Comparison of ENCODE assay signal across 13 mouse cellular contexts in the genomic region with DNA sequence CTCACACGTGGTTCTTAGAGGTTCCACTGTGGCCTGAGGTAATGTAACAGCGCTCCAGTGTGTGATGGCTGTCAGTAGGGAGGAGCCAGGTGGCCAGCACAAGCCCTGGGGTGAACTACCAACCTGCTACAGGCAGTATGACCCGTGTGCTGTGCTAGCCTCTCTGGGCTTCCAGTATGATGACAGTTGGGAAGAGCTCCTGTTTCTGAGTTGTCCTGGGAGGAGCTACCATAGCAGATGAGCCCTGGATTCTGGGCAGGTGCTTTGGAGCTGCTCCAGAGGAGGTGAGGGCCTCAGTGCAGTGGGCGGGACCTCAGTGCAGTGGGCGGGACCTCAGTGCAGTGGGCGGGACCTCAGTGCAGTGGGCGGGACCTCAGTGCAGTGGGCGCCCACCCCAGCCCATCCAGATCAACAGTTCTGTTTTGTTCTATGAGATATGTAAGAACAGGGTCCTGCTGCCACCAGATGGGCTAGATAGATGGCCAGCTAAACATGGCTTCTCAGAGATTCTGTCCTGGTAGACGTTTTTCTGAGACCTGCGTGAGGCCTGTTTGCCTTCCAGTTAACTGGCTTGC. TPM values are rescaled to one million over a fixed set of nuclear protein-coding genes. Genes with fewer than 3 reads are reported as not detected.
DNase-seq lines count a peak whose midpoint lies in the region; ATAC-seq lines count a peak whose summit lies in the region.
"Had no signal": no experiment of that assay in that cellular context is flagged by ENCODE, and none has a peak within 500 bp of the region (broad histone marks: within the 10 kb centered on the region; RNA-seq: fewer than 3 reads in every experiment).

No protein-coding gene starts in this region.

- no peak for ATAC-seq in heart, embryonic 14.5 days (ENCODE audit: insufficient number of reproducible peaks, insufficient read depth, low FRiP score, low read depth)
- ATAC-seq in lung, embryonic 16.5 days (ENCODE audit: low read depth) = no peak
- ATAC-seq in stomach, embryonic 16.5 days (ENCODE audit: insufficient read depth, low FRiP score) = peak; percentile 8; the same call in 1 of the 2 replicates
- ATAC-seq: forebrain, postnatal 0 days; midbrain, embryonic 15.5 days had no signal

- no peak overlapping the region for H3K9ac ChIP-seq in heart, embryonic 14.5 days (ENCODE audit: low read length)
- no peak overlapping the region; the same call in 1 of the 2 replicates for H3K9ac ChIP-seq in lung, embryonic 16.5 days (ENCODE audit: low read length)
- H3K9ac ChIP-seq in stomach, embryonic 16.5 days (ENCODE audit: low read length) = no peak overlapping the region
- H3K9ac ChIP-seq: forebrain, postnatal 0 days; hindbrain, embryonic 15.5 days; midbrain, embryonic 15.5 days had no signal

- H3K27ac ChIP-seq in heart, embryonic 14.5 days (replicated peaks in 1 of 2; ENCODE audit: control insufficient read depth in 1 of 2, insufficient read depth in 1 of 2, low read depth in 2 of 2, low read length in 2 of 2) = peak overlapping the region; percentile 56 to 72; a peak in 2 of 4 replicates
- H3K27ac ChIP-seq in lung, embryonic 16.5 days (ENCODE audit: low read length) = peak overlapping the region; percentile 71; the same call in 1 of the 2 replicates
- peak overlapping the region; percentile 82 for H3K27ac ChIP-seq in stomach, embryonic 16.5 days (ENCODE audit: low read length)
- H3K27ac ChIP-seq: hindbrain, embryonic 15.5 days; midbrain, embryonic 15.5 days had no signal

- H3K27me3 ChIP-seq in heart, embryonic 14.5 days (ENCODE audit: control insufficient read depth, insufficient read depth, low read length) = no peaks in the 10 kb centered on the region
- H3K27me3 ChIP-seq in lung, embryonic 16.5 days (ENCODE audit: control insufficient read depth, insufficient read depth, low read depth, low read length) = no peaks in the 10 kb centered on the region
- no peaks in the 10 kb centered on the region for H3K27me3 ChIP-seq in stomach, embryonic 16.5 days (ENCODE audit: control insufficient read depth, insufficient read depth, low read length)
- H3K27me3 ChIP-seq: hindbrain, embryonic 15.5 days; midbrain, embryonic 15.5 days had no signal

- peaks cover 5 to 21% of the 10 kb centered on the region in 2 experiments; a peak in 3 of 4 replicates for H3K4me1 ChIP-seq in heart, embryonic 14.5 days (ENCODE audit: control insufficient read depth in 2 of 2, insufficient read depth in 2 of 2, low read length in 2 of 2)
- peaks cover 9% of the 10 kb centered on the region for H3K4me1 ChIP-seq in lung, embryonic 16.5 days (replicated peaks; ENCODE audit: control insufficient read depth, insufficient read depth, low read length)
- H3K4me1 ChIP-seq in stomach, embryonic 16.5 days (ENCODE audit: control insufficient read depth, insufficient read depth, low read length) = peaks cover 7% of the 10 kb centered on the region; the same call in 1 of the 2 replicates
- H3K4me1 ChIP-seq: hindbrain, embryonic 15.5 days had no signal

- H3K4me3 ChIP-seq in heart, embryonic 14.5 days (ENCODE audit: control insufficient read depth in 1 of 2, insufficient read depth in 1 of 2, low read depth in 1 of 2, low read length in 2 of 2) = no peak overlapping the region
- no peak overlapping the region for H3K4me3 ChIP-seq in lung, embryonic 16.5 days (ENCODE audit: low read length)
- no peak overlapping the region for H3K4me3 ChIP-seq in stomach, embryonic 16.5 days (replicated peaks; ENCODE audit: low read length)
- H3K4me3 ChIP-seq: hindbrain, embryonic 15.5 days; midbrain, embryonic 15.5 days had no signal

- H3K9me3 ChIP-seq in heart, embryonic 14.5 days (ENCODE audit: control insufficient read depth, low read length) = no peaks in the 10 kb centered on the region
- no peaks in the 10 kb centered on the region for H3K9me3 ChIP-seq in lung, embryonic 16.5 days (ENCODE audit: control insufficient read depth, low read length)
- H3K9me3 ChIP-seq in stomach, embryonic 16.5 days (replicated peaks; ENCODE audit: control insufficient read depth, low read length) = no peaks in the 10 kb centered on the region
- H3K9me3 ChIP-seq: hindbrain, embryonic 15.5 days; midbrain, embryonic 15.5 days had no signal

- DNase-seq in heart, postnatal 4 days = no peak
- DNase-seq in lung, postnatal 4 days = no peak
- DNase-seq in kidney, postnatal 14 days = peak; percentile 19
- DNase-seq in yolk sac, embryonic 10.5 days (ENCODE audit: low spot score) = no peak
- DNase-seq in right cerebral cortex, postnatal 4 days = no peak
- DNase-seq: cerebellum, postnatal 36 days; forebrain, postnatal 0 days; retina, postnatal 1 day had no signal

- H3K4me2 ChIP-seq in heart, embryonic 14.5 days (ENCODE audit: low read length) = no peak overlapping the region
- no peak overlapping the region for H3K4me2 ChIP-seq in lung, embryonic 16.5 days (ENCODE audit: low read depth, low read length)
- no peak overlapping the region for H3K4me2 ChIP-seq in stomach, embryonic 16.5 days (ENCODE audit: low read depth, low read length)
- H3K4me2 ChIP-seq: hindbrain, embryonic 15.5 days; midbrain, embryonic 15.5 days had no signal

- H3K36me3 ChIP-seq in heart, embryonic 14.5 days (ENCODE audit: control insufficient read depth, insufficient read depth, low read length) = peaks cover 90% of the 10 kb centered on the region
- H3K36me3 ChIP-seq in lung, embryonic 16.5 days (ENCODE audit: control insufficient read depth, insufficient read depth, low read length) = peaks cover 35% of the 10 kb centered on the region
- H3K36me3 ChIP-seq in stomach, embryonic 16.5 days (ENCODE audit: control insufficient read depth, insufficient read depth, low read length) = peaks cover 30% of the 10 kb centered on the region

- WGBS in heart, embryonic 14.5 days = 76% methylated on average over 10 of the region's 10 CpGs
- 79% methylated on average over 10 of the region's 10 CpGs for WGBS in lung, embryonic 16.5 days
- 75% methylated on average over 10 of the region's 10 CpGs for WGBS in stomach, embryonic 16.5 days

RNA-seq across cellular contexts. Expression of gene Mgrn1, which starts 26.1 kb away (rescaled TPM):
- 115 and 120 TPM in 2 replicates for polyA plus RNA-seq in heart, embryonic 14.5 days (2014; fragmentation: Nextera tagmentation; extraction: Ambion mirVana)
- total RNA-seq in heart, postnatal 4 days (2021) = 100 to 1,000 TPM; 170 to 187 TPM
- polyA plus RNA-seq in lung, embryonic 16.5 days (2015; fragmentation: Nextera tagmentation; extraction: Ambion mirVana) = 97.9 and 99.3 TPM in 2 replicates
- polyA plus RNA-seq in stomach, embryonic 16.5 days (2015; fragmentation: Nextera tagmentation; extraction: Ambion mirVana) = 81.1 and 87.7 TPM in 2 replicates

RNA-seq across cellular contexts. Expression of gene Nudt16l1, which starts 26.4 kb away (rescaled TPM):
- 126 and 128 TPM in 2 replicates for polyA plus RNA-seq in heart, embryonic 14.5 days (2014; fragmentation: Nextera tagmentation; extraction: Ambion mirVana)
- 10 to 100 TPM; 50.7 to 51.3 TPM for total RNA-seq in heart, postnatal 4 days (2021)
- polyA plus RNA-seq in lung, embryonic 16.5 days (2015; fragmentation: Nextera tagmentation; extraction: Ambion mirVana) = 144 and 152 TPM in 2 replicates
- 125 and 136 TPM in 2 replicates for polyA plus RNA-seq in stomach, embryonic 16.5 days (2015; fragmentation: Nextera tagmentation; extraction: Ambion mirVana)

RNA-seq across cellular contexts. Expression of gene Ubald1, which starts 32.0 kb away (rescaled TPM):
- 24.2 and 25.3 TPM in 2 replicates for polyA plus RNA-seq in heart, embryonic 14.5 days (2014; fragmentation: Nextera tagmentation; extraction: Ambion mirVana)
- total RNA-seq in heart, postnatal 4 days (2021) = 10 to 100 TPM; 22.6 to 24.8 TPM
- polyA plus RNA-seq in lung, embryonic 16.5 days (2015; fragmentation: Nextera tagmentation; extraction: Ambion mirVana) = 38.2 and 43.1 TPM in 2 replicates
- polyA plus RNA-seq in stomach, embryonic 16.5 days (2015; fragmentation: Nextera tagmentation; extraction: Ambion mirVana) = 31.5 and 36.3 TPM in 2 replicates

RNA-seq across cellular contexts. Expression of gene Anks3, which starts 51.8 kb away (rescaled TPM):
- 26.6 and 32.3 TPM in 2 replicates for polyA plus RNA-seq in heart, embryonic 14.5 days (2014; fragmentation: Nextera tagmentation; extraction: Ambion mirVana)
- 10 to 100 TPM; 22.4 to 24.3 TPM for total RNA-seq in heart, postnatal 4 days (2021)
- polyA plus RNA-seq in lung, embryonic 16.5 days (2015; fragmentation: Nextera tagmentation; extraction: Ambion mirVana) = 55.3 and 55.4 TPM in 2 replicates
- polyA plus RNA-seq in stomach, embryonic 16.5 days (2015; fragmentation: Nextera tagmentation; extraction: Ambion mirVana) = 48.6 and 54.3 TPM in 2 replicates
